Mouse (Mus musculus): ENCODE results near the gene Raver2. TPM values are rescaled to one million over a fixed set of nuclear protein-coding genes. Genes with fewer than 3 reads are reported as not detected.

Raver2 gene
- polyA plus RNA-seq, 1 experiment from 2014 or later, result 4.4 TPM

- Histone ChIP-seq H3K4me3 (ENCODE audit: control insufficient read depth in 1 of 2, insufficient read depth in 1 of 2, low read depth in 1 of 2, low read length in 2 of 2) (no peak overlapping the region), H3K27me3 (ENCODE audit: control insufficient read depth, insufficient read depth, low read length) (no peaks in the 10 kb centered on the region), H3K9me3 (ENCODE audit: control insufficient read depth, low read length) (no peaks in the 10 kb centered on the region), H3K4me1 (ENCODE audit: control insufficient read depth in 2 of 2, insufficient read depth in 2 of 2, low read length in 2 of 2) (no peaks in the 10 kb centered on the region; a peak in 2 of 4 replicates), H3K4me2 (ENCODE audit: low read length) (no peak overlapping the region), H3K9ac (ENCODE audit: low read length) (no peak overlapping the region), H3K27ac (replicated peaks in 1 of 2; ENCODE audit: control insufficient read depth in 1 of 2, insufficient read depth in 1 of 2, low read depth in 2 of 2, low read length in 2 of 2) (no peak overlapping the region), H3K36me3 (ENCODE audit: control insufficient read depth, insufficient read depth, low read length) (peaks cover 27% of the 10 kb centered on the region)
- 34% methylated on average over 9 of the region's 9 CpGs for WGBS
- ATAC-seq (ENCODE audit: insufficient number of reproducible peaks, insufficient read depth, low FRiP score, low read depth), result no peak
These were observed 77.4 kb downstream of the Raver2 start for GRCm38 (mm10) chr4:101146047-101146745.

GRCm38 (mm10) chr4:101146891-101147655 is 78.3 kb downstream of the Raver2 start:
- no peaks in the 10 kb centered on the region; a peak in 2 of 4 replicates for H3K4me1 ChIP-seq (ENCODE audit: control insufficient read depth in 2 of 2, insufficient read depth in 2 of 2, low read length in 2 of 2)
- no peak overlapping the region for H3K4me3 ChIP-seq (ENCODE audit: control insufficient read depth in 1 of 2, insufficient read depth in 1 of 2, low read depth in 1 of 2, low read length in 2 of 2)
- H3K4me2 ChIP-seq (ENCODE audit: low read length), result no peak overlapping the region
- no peak overlapping the region for H3K9ac ChIP-seq (ENCODE audit: low read length)
- ATAC-seq (ENCODE audit: insufficient number of reproducible peaks, insufficient read depth, low FRiP score, low read depth), result no peak
- no peaks in the 10 kb centered on the region for H3K9me3 ChIP-seq (ENCODE audit: control insufficient read depth, low read length)
- H3K36me3 ChIP-seq (ENCODE audit: control insufficient read depth, insufficient read depth, low read length), result peaks cover 36% of the 10 kb centered on the region
- no peaks in the 10 kb centered on the region for H3K27me3 ChIP-seq (ENCODE audit: control insufficient read depth, insufficient read depth, low read length)
- no peak overlapping the region for H3K27ac ChIP-seq (replicated peaks in 1 of 2; ENCODE audit: control insufficient read depth in 1 of 2, insufficient read depth in 1 of 2, low read depth in 2 of 2, low read length in 2 of 2)
- WGBS, result 73% methylated on average over 11 of the region's 11 CpGs

- peak; percentile 48 for ATAC-seq (ENCODE audit: insufficient number of reproducible peaks, insufficient read depth, low FRiP score, low read depth)
- 42% methylated on average over 4 of the region's 4 CpGs for WGBS
- Histone ChIP-seq H3K4me3 (ENCODE audit: control insufficient read depth in 1 of 2, insufficient read depth in 1 of 2, low read depth in 1 of 2, low read length in 2 of 2) (no peak overlapping the region), H3K4me2 (ENCODE audit: low read length) (no peak overlapping the region), H3K27ac (replicated peaks in 1 of 2; ENCODE audit: control insufficient read depth in 1 of 2, insufficient read depth in 1 of 2, low read depth in 2 of 2, low read length in 2 of 2) (peak overlapping the region; percentile 7 to 25; a peak in 1 of 4 replicates), H3K9ac (ENCODE audit: low read length) (no peak overlapping the region), H3K36me3 (ENCODE audit: control insufficient read depth, insufficient read depth, low read length) (peaks cover 97% of the 10 kb centered on the region), H3K9me3 (ENCODE audit: control insufficient read depth, low read length) (no peaks in the 10 kb centered on the region), H3K27me3 (ENCODE audit: control insufficient read depth, insufficient read depth, low read length) (no peaks in the 10 kb centered on the region), H3K4me1 (ENCODE audit: control insufficient read depth in 2 of 2, insufficient read depth in 2 of 2, low read length in 2 of 2) (peaks cover 9% of the 10 kb centered on the region in 2 experiments; a peak in 3 of 4 replicates)
These were observed 86.8 kb downstream of the Raver2 start for GRCm38 (mm10) chr4:101155541-101155940.

- Histone ChIP-seq H3K9me3 (ENCODE audit: control insufficient read depth, low read length) (no peaks in the 10 kb centered on the region), H3K36me3 (ENCODE audit: control insufficient read depth, insufficient read depth, low read length) (peaks cover 96% of the 10 kb centered on the region), H3K4me3 (ENCODE audit: control insufficient read depth in 1 of 2, insufficient read depth in 1 of 2, low read depth in 1 of 2, low read length in 2 of 2) (no peak overlapping the region), H3K4me2 (ENCODE audit: low read length) (no peak overlapping the region), H3K27ac (replicated peaks in 1 of 2; ENCODE audit: control insufficient read depth in 1 of 2, insufficient read depth in 1 of 2, low read depth in 2 of 2, low read length in 2 of 2) (no peak overlapping the region), H3K27me3 (ENCODE audit: control insufficient read depth, insufficient read depth, low read length) (no peaks in the 10 kb centered on the region), H3K9ac (ENCODE audit: low read length) (no peak overlapping the region), H3K4me1 (ENCODE audit: control insufficient read depth in 2 of 2, insufficient read depth in 2 of 2, low read length in 2 of 2) (peaks cover 9% of the 10 kb centered on the region in 2 experiments; a peak in 3 of 4 replicates)
- 84% methylated on average over 5 of the region's 5 CpGs for WGBS
- no peak for ATAC-seq (ENCODE audit: insufficient number of reproducible peaks, insufficient read depth, low FRiP score, low read depth)
These were observed 88.7 kb downstream of the Raver2 start for GRCm38 (mm10) chr4:101157476-101157875.

- H3K4me3 ChIP-seq (ENCODE audit: control insufficient read depth in 1 of 2, insufficient read depth in 1 of 2, low read depth in 1 of 2, low read length in 2 of 2), result no peak overlapping the region
- no peak overlapping the region for H3K9ac ChIP-seq (ENCODE audit: low read length)
- no peaks in the 10 kb centered on the region for H3K27me3 ChIP-seq (ENCODE audit: control insufficient read depth, insufficient read depth, low read length)
- WGBS, result 54% methylated on average over 6 of the region's 6 CpGs
- no peaks in the 10 kb centered on the region for H3K9me3 ChIP-seq (ENCODE audit: control insufficient read depth, low read length)
- H3K27ac ChIP-seq (replicated peaks in 1 of 2; ENCODE audit: control insufficient read depth in 1 of 2, insufficient read depth in 1 of 2, low read depth in 2 of 2, low read length in 2 of 2), result no peak overlapping the region
- H3K4me1 ChIP-seq (ENCODE audit: control insufficient read depth in 2 of 2, insufficient read depth in 2 of 2, low read length in 2 of 2), result peaks cover 9% of the 10 kb centered on the region in 2 experiments; a peak in 3 of 4 replicates
- H3K4me2 ChIP-seq (ENCODE audit: low read length), result no peak overlapping the region
- no peak for ATAC-seq (ENCODE audit: insufficient number of reproducible peaks, insufficient read depth, low FRiP score, low read depth)
- H3K36me3 ChIP-seq (ENCODE audit: control insufficient read depth, insufficient read depth, low read length), result peaks cover 96% of the 10 kb centered on the region
These were observed 89.5 kb downstream of the Raver2 start for GRCm38 (mm10) chr4:101158282-101158681.

GRCm38 (mm10) chr4:101159191-101159764 is 90.5 kb downstream of the Raver2 start:
- Histone ChIP-seq H3K9ac (ENCODE audit: low read length) (no peak overlapping the region), H3K27ac (replicated peaks in 1 of 2; ENCODE audit: control insufficient read depth in 1 of 2, insufficient read depth in 1 of 2, low read depth in 2 of 2, low read length in 2 of 2) (no peak overlapping the region), H3K4me3 (ENCODE audit: control insufficient read depth in 1 of 2, insufficient read depth in 1 of 2, low read depth in 1 of 2, low read length in 2 of 2) (no peak overlapping the region), H3K9me3 (ENCODE audit: control insufficient read depth, low read length) (no peaks in the 10 kb centered on the region), H3K4me1 (ENCODE audit: control insufficient read depth in 2 of 2, insufficient read depth in 2 of 2, low read length in 2 of 2) (peaks cover 9% of the 10 kb centered on the region in 2 experiments; a peak in 3 of 4 replicates), H3K4me2 (ENCODE audit: low read length) (no peak overlapping the region), H3K36me3 (ENCODE audit: control insufficient read depth, insufficient read depth, low read length) (peaks cover 96% of the 10 kb centered on the region), H3K27me3 (ENCODE audit: control insufficient read depth, insufficient read depth, low read length) (no peaks in the 10 kb centered on the region)
- no peak for ATAC-seq (ENCODE audit: insufficient number of reproducible peaks, insufficient read depth, low FRiP score, low read depth)
- 80% methylated on average over 12 of the region's 12 CpGs for WGBS

- no peak overlapping the region for H3K4me2 ChIP-seq (ENCODE audit: low read length)
- H3K9me3 ChIP-seq (ENCODE audit: control insufficient read depth, low read length), result no peaks in the 10 kb centered on the region
- no peaks in the 10 kb centered on the region for H3K27me3 ChIP-seq (ENCODE audit: control insufficient read depth, insufficient read depth, low read length)
- peaks cover 3% of the 10 kb centered on the region in 2 experiments; a peak in 3 of 4 replicates for H3K4me1 ChIP-seq (ENCODE audit: control insufficient read depth in 2 of 2, insufficient read depth in 2 of 2, low read length in 2 of 2)
- no peak overlapping the region for H3K27ac ChIP-seq (replicated peaks in 1 of 2; ENCODE audit: control insufficient read depth in 1 of 2, insufficient read depth in 1 of 2, low read depth in 2 of 2, low read length in 2 of 2)
- no peak for ATAC-seq (ENCODE audit: insufficient number of reproducible peaks, insufficient read depth, low FRiP score, low read depth)
- H3K9ac ChIP-seq (ENCODE audit: low read length), result no peak overlapping the region
- H3K4me3 ChIP-seq (ENCODE audit: control insufficient read depth in 1 of 2, insufficient read depth in 1 of 2, low read depth in 1 of 2, low read length in 2 of 2), result no peak overlapping the region
- H3K36me3 ChIP-seq (ENCODE audit: control insufficient read depth, insufficient read depth, low read length), result peaks cover 95% of the 10 kb centered on the region
- WGBS, result 79% methylated on average over 1 of the region's 1 CpGs
These were observed 92.0 kb downstream of the Raver2 start for GRCm38 (mm10) chr4:101160821-101161220.

Measured in heart, embryonic 14.5 days (tissue).